8 mouse cellular contexts compared by ENCODE assay signal in the genomic region with DNA sequence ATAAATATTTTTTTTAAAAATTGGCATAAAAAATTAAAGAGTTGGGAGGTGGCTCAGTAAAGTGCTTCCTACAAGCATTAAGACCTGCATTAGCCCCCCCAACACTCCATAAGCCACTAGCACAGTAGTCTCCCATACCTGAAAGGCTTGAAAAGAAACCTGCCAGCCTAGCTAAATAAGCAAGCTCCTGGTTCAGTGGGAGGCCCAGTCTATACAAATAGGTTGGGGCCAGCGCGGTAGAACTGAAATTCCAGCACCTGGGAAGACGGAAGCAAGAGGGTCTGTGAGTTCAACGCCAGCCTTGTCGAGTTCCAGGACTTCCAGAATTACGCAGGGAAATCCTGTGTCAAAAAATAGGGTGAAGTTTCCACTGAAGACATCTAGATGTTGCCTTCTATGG. TPM values are rescaled to one million over a fixed set of nuclear protein-coding genes. Genes with fewer than 3 reads are reported as not detected.
DNase-seq lines count a peak whose midpoint lies in the region; ATAC-seq lines count a peak whose summit lies in the region.

No protein-coding gene starts in this region.

- H3K9ac ChIP-seq in heart, embryonic 14.5 days (ENCODE audit: low read length) = no peak overlapping the region; the same call in 1 of the 2 replicates
- no peak overlapping the region for H3K9ac ChIP-seq in hindbrain, embryonic 13.5 days
- no peak overlapping the region for H3K9ac ChIP-seq in midbrain, embryonic 14.5 days (replicated peaks; ENCODE audit: low read length)

- H3K4me2 ChIP-seq in heart, embryonic 14.5 days (ENCODE audit: low read length) = peak overlapping the region; percentile 83
- peak overlapping the region; percentile 70 for H3K4me2 ChIP-seq in hindbrain, embryonic 13.5 days
- H3K4me2 ChIP-seq in midbrain, embryonic 14.5 days (ENCODE audit: low read length) = peak overlapping the region; percentile 85

- no peak overlapping the region for H3K4me3 ChIP-seq in heart, embryonic 14.5 days (ENCODE audit: control insufficient read depth in 1 of 2, insufficient read depth in 1 of 2, low read depth in 1 of 2, low read length in 2 of 2)
- H3K4me3 ChIP-seq in hindbrain, embryonic 13.5 days = peak overlapping the region; percentile 71
- H3K4me3 ChIP-seq in midbrain, embryonic 14.5 days (replicated peaks; ENCODE audit: low read depth, low read length) = no peak overlapping the region

- no peak for ATAC-seq in heart, embryonic 14.5 days (ENCODE audit: insufficient number of reproducible peaks, insufficient read depth, low FRiP score, low read depth)
- ATAC-seq in hindbrain, embryonic 13.5 days (ENCODE audit: low FRiP score) = no peak
- no peak for ATAC-seq in midbrain, embryonic 14.5 days (ENCODE audit: low FRiP score, low TSS enrichment)
- ATAC-seq in monocyte, adult 5-6 weeks (replicated peaks; ENCODE audit: insufficient number of reproducible peaks, low FRiP score, low TSS enrichment, poor library complexity, severe bottlenecking) = no peak

- H3K36me3 ChIP-seq in heart, embryonic 14.5 days (ENCODE audit: control insufficient read depth, insufficient read depth, low read length) = no peaks in the 10 kb centered on the region
- no peaks in the 10 kb centered on the region for H3K36me3 ChIP-seq in hindbrain, embryonic 13.5 days
- H3K36me3 ChIP-seq in midbrain, embryonic 14.5 days (ENCODE audit: control insufficient read depth, insufficient read depth, low read length) = no peaks in the 10 kb centered on the region

- H3K9me3 ChIP-seq in heart, embryonic 14.5 days (ENCODE audit: control insufficient read depth, low read length) = no peaks in the 10 kb centered on the region
- H3K9me3 ChIP-seq in hindbrain, embryonic 13.5 days = no peaks in the 10 kb centered on the region
- no peaks in the 10 kb centered on the region for H3K9me3 ChIP-seq in midbrain, embryonic 14.5 days (ENCODE audit: control insufficient read depth, low read length)

- H3K4me1 ChIP-seq in heart, embryonic 14.5 days (ENCODE audit: control insufficient read depth in 2 of 2, insufficient read depth in 2 of 2, low read length in 2 of 2) = peaks cover 0 to 23% of the 10 kb centered on the region in 2 experiments; a peak in 3 of 4 replicates
- peaks cover 26% of the 10 kb centered on the region for H3K4me1 ChIP-seq in hindbrain, embryonic 13.5 days (replicated peaks)
- peaks cover 8% of the 10 kb centered on the region for H3K4me1 ChIP-seq in midbrain, embryonic 14.5 days (ENCODE audit: control insufficient read depth, insufficient read depth, low read length)

- H3K27ac ChIP-seq in heart, embryonic 14.5 days (replicated peaks in 1 of 2; ENCODE audit: control insufficient read depth in 1 of 2, insufficient read depth in 1 of 2, low read depth in 2 of 2, low read length in 2 of 2) = peak overlapping the region in 1 of 2 experiments; percentile 99; a peak in 2 of 4 replicates
- peak overlapping the region; percentile 100 for H3K27ac ChIP-seq in hindbrain, embryonic 13.5 days
- H3K27ac ChIP-seq in midbrain, embryonic 14.5 days (replicated peaks; ENCODE audit: low read depth, low read length) = peak overlapping the region; percentile 100

- WGBS in heart, embryonic 14.5 days = 84% methylated on average over 6 of the region's 6 CpGs
- 90% methylated on average over 6 of the region's 6 CpGs for WGBS in hindbrain, embryonic 13.5 days
- WGBS in midbrain, embryonic 14.5 days = 97% methylated on average over 6 of the region's 6 CpGs

- no peak for DNase-seq in heart, postnatal 10 days
- DNase-seq in NIH3T3 (ENCODE audit: low read depth) = peak; percentile 17
- DNase-seq in midbrain, embryonic 14.5 days = no peak
- DNase-seq in layer of hippocampus, adult 8-10 months (ENCODE audit: low spot score in 2 of 2) = no peak
- DNase-seq in left cerebral cortex, adult 8-10 months (ENCODE audit: low spot score in 2 of 2) = no peak

- intact Hi-C loops in heart, postnatal 10 days (cut with DNase I) = no loop called here

- no peaks in the 10 kb centered on the region for H3K27me3 ChIP-seq in heart, embryonic 14.5 days (ENCODE audit: control insufficient read depth, insufficient read depth, low read length)
- no peaks in the 10 kb centered on the region for H3K27me3 ChIP-seq in hindbrain, embryonic 13.5 days
- no peaks in the 10 kb centered on the region for H3K27me3 ChIP-seq in midbrain, embryonic 14.5 days (ENCODE audit: control insufficient read depth, insufficient read depth, low read length)

RNA-seq across cellular contexts. Expression of gene Nfyc, which starts 5.0 kb away (rescaled TPM):
- polyA plus RNA-seq in heart, embryonic 14.5 days (2014; fragmentation: Nextera tagmentation; extraction: Ambion mirVana) = 104 and 107 TPM in 2 replicates
- 10 to 100 TPM; 75.4 to 78.0 TPM for total RNA-seq in heart, postnatal 10 days (2021)
- polyA plus RNA-seq in hindbrain, embryonic 13.5 days (2015; fragmentation: Nextera tagmentation; extraction: Ambion mirVana) = 85.8 and 86.3 TPM in 2 replicates
- 89.4 and 97.5 TPM in 2 replicates for polyA plus RNA-seq in midbrain, embryonic 14.5 days (2014; fragmentation: Nextera tagmentation; extraction: Ambion mirVana)
- 46.7 to 97.0 TPM (median 77.6 TPM) in 3 replicates for total RNA-seq in monocyte, adult 5-6 weeks (2017)
- 10 to 100 TPM; 43.8 to 55.5 (median 45.9) TPM for total RNA-seq in layer of hippocampus, adult 8-10 months (2022)
- total RNA-seq in left cerebral cortex, adult 8-10 months (2022) = 10 to 100 TPM; 42.4 to 48.9 (median 47.9) TPM

RNA-seq across cellular contexts. Expression of gene Rims3, which starts 28.2 kb away (rescaled TPM):
- polyA plus RNA-seq in heart, embryonic 14.5 days (2014; fragmentation: Nextera tagmentation; extraction: Ambion mirVana) = 0.31 and 0.43 TPM in 2 replicates
- total RNA-seq in heart, postnatal 10 days (2021) = under 1 TPM; 0.10 to 0.17 TPM
- 11.9 and 12.4 TPM in 2 replicates for polyA plus RNA-seq in hindbrain, embryonic 13.5 days (2015; fragmentation: Nextera tagmentation; extraction: Ambion mirVana)
- 20.7 and 20.9 TPM in 2 replicates for polyA plus RNA-seq in midbrain, embryonic 14.5 days (2014; fragmentation: Nextera tagmentation; extraction: Ambion mirVana)
- 1.7 to 2.9 TPM (median 1.7 TPM) in 3 replicates for total RNA-seq in monocyte, adult 5-6 weeks (2017)
- 10 to 100 TPM; 32.7 to 43.9 (median 40.0) TPM for total RNA-seq in layer of hippocampus, adult 8-10 months (2022)
- total RNA-seq in left cerebral cortex, adult 8-10 months (2022) = 100 to 1,000 TPM; 137 to 160 (median 147) TPM
